Mouse (Mus musculus) cortical plate, adult 2 months (tissue): ENCODE data around the gene Smg6.
A peak's percentile ranks its signal among the peaks of the same experiment; 100 is the strongest.

Experiments used
- CTCF ChIP-seq: fragments of 200-500 bp; IDR thresholded peaks from 2 replicates; pipeline ENCODE4 v1.5.1; 2011; ENCODE audit warnings: mild to moderate bottlenecking, control low read depth, low read length; ENCODE audit not compliant: insufficient read depth; ENCODE audit errors: extremely low read depth
- POLR2A ChIP-seq: fragments of 200-500 bp; IDR thresholded peaks from 2 replicates; pipeline ENCODE4 v1.6.1; 2011; ENCODE audit warnings: mild to moderate bottlenecking, low read length, control low read depth; ENCODE audit not compliant: insufficient read depth; ENCODE audit errors: extremely low read depth

DNA sequence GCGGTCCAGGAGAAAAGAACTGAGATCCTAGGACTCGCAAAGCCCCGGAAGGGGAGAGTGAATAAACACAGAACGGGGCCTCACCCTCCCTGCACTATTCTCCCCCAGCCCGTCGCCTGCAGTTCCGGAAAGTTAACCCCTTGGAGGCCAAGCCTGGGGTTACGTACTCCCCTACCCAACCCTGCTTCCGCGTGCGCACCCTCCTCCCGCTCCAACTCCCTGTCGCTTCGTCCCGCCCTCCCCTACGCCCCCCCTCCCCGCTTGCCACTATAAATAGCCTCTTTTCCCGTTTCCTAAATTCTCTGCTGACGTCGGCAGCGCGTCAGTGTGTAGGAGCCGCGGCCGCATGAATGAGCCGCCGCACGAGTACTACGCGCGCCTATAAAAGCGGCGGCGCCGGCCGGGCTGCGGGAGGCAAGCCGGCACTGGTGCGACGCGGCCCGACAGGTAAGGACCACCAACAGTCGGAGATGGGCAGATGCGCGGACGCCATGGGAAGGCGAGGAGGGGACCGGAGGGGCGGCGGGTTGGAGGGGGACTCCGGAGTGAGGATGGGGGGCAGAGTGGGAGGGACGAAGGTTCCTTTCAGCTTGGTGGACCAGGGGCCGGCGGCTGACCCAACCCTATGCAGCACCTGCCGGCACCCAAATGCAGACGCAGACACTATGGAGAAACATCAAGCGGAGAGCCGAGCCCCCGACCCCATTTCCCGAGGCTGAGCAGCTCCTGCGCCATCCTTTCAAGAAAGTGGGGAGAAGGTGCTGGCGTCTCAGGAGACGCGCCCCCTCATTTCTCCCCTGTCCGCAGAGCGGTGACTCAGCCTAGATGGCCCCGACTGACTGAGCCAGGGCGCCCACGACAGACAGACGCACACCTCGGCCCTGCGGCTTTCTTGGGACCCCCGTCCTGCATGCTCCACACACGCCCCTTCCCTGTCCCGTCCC, 246.8 kb downstream of the Smg6 start:
- TF ChIP-seq POLR2A (peak; percentile 52; the same call in 1 of the 2 replicates), CTCF (no peak)
